Mouse (Mus musculus) MEL (cell line): ENCODE measurements around the gene Ier3. TPM values are rescaled to one million over a fixed set of nuclear protein-coding genes. Genes with fewer than 3 reads are reported as not detected.

Source experiments
- DNase-seq: peaks from one replicate; pipeline ENCODE4 v3.0.0; 2011; ENCODE audit warnings: low read depth, low spot score
- H3K27ac ChIP-seq: 2 replicates; pipeline ENCODE4 v1.5.1; 2012; ENCODE audit warnings: low read depth, mild to moderate bottlenecking, control low read depth, low read length, moderate library complexity; ENCODE audit not compliant: control insufficient read depth
- H3K27me3 ChIP-seq, 2 experiments: fragments of 150-350 bp in 1 of 2; sonication (generic) in 1 of 2; 2 replicates each; pipeline ENCODE4 v1.6.1; 2012; ENCODE audit warnings: low read length in 2 of 2, mild to moderate bottlenecking in 2 of 2, improper control_type of control experiment in 1 of 2, moderate library complexity in 1 of 2; ENCODE audit not compliant: insufficient read depth in 2 of 2, control insufficient read depth in 1 of 2
- H3K36me3 ChIP-seq, 2 experiments: 2 replicates each; pipeline ENCODE4 v1.6.1; 2012 to 2014; ENCODE audit warnings: low read length in 2 of 2, improper control_type of control experiment in 1 of 2, inconsistent platforms in 1 of 2, mild to moderate bottlenecking in 1 of 2; ENCODE audit not compliant: insufficient read depth in 2 of 2, control insufficient read depth in 1 of 2
- H3K4me1 ChIP-seq, 2 experiments: fragments of 150-350 bp in 1 of 2; sonication (generic) in 1 of 2; 2 replicates each; pipeline ENCODE4 v1.6.1; 2012; ENCODE audit warnings: low read length in 2 of 2, improper control_type of control experiment in 1 of 2, mild to moderate bottlenecking in 1 of 2; ENCODE audit not compliant: insufficient read depth in 2 of 2, control insufficient read depth in 1 of 2
- H3K4me3 ChIP-seq, 2 experiments: fragments of 150-350 bp in 1 of 2; sonication (generic) in 1 of 2; 2 replicates each; pipeline ENCODE4 v1.5.1; 2012; ENCODE audit warnings: low read depth in 2 of 2, low read length in 2 of 2, mild to moderate bottlenecking in 2 of 2, moderate library complexity in 2 of 2, control low read depth in 1 of 2, improper control_type of control experiment in 1 of 2; ENCODE audit not compliant: control insufficient read depth in 1 of 2, insufficient read depth in 1 of 2
- H3K79me2 ChIP-seq: 2 replicates; pipeline ENCODE4 v1.6.1; 2012; ENCODE audit warnings: mild to moderate bottlenecking, low read length, moderate library complexity; ENCODE audit not compliant: control insufficient read depth, poor library complexity, insufficient read depth
- H3K9ac ChIP-seq: 2 replicates; pipeline ENCODE4 v1.6.1; 2012; ENCODE audit warnings: low read depth, mild to moderate bottlenecking, control low read depth, low read length, moderate library complexity; ENCODE audit not compliant: control insufficient read depth, poor library complexity, severe bottlenecking
- H3K9me3 ChIP-seq: fragments of 150-350 bp; sonication (generic); replicated peaks from 2 replicates; pipeline ENCODE4 v1.6.1; 2012; ENCODE audit warnings: mild to moderate bottlenecking, low read length, improper control_type of control experiment, moderate library complexity; ENCODE audit not compliant: insufficient read depth
- BHLHE40 ChIP-seq: IDR thresholded peaks from 2 replicates; pipeline ENCODE4 v1.6.1; 2012; ENCODE audit warnings: low read depth, mild to moderate bottlenecking, inconsistent platforms, low read length, improper control_type of control experiment, borderline replicate concordance
- CHD1 ChIP-seq: IDR thresholded peaks from 2 replicates; pipeline ENCODE4 v1.6.1; 2012; ENCODE audit warnings: low read depth, mild to moderate bottlenecking, inconsistent platforms, low read length, improper control_type of control experiment
- CTCF ChIP-seq, 3 experiments: IDR thresholded peaks in 2 of 3; conservative IDR thresholded peaks in 1 of 3; 2 replicates each; pipeline ENCODE4 v1.5.1; 2011 to 2012; ENCODE audit warnings: low read length in 3 of 3, low read depth in 2 of 3, mild to moderate bottlenecking in 2 of 3, improper control_type of control experiment in 1 of 3, inconsistent platforms in 1 of 3, mixed read lengths in 1 of 3, moderate library complexity in 1 of 3; ENCODE audit not compliant: control insufficient read depth in 1 of 3, insufficient read depth in 1 of 3, poor library complexity in 1 of 3, severe bottlenecking in 1 of 3
- ELF1 ChIP-seq: IDR thresholded peaks from 2 replicates; pipeline ENCODE4 v1.6.1; 2014; ENCODE audit warnings: low read depth, mild to moderate bottlenecking, inconsistent platforms, low read length, improper control_type of control experiment, moderate library complexity
- GABPA ChIP-seq: IDR thresholded peaks from 2 replicates; pipeline ENCODE4 v1.6.1; 2012; ENCODE audit warnings: low read depth, mild to moderate bottlenecking, inconsistent platforms, low read length, improper control_type of control experiment, moderate library complexity
- HCFC1 ChIP-seq: IDR thresholded peaks from 2 replicates; pipeline ENCODE4 v1.6.1; 2012; ENCODE audit warnings: low read depth, mild to moderate bottlenecking, inconsistent platforms, low read length, improper control_type of control experiment, moderate library complexity
- JUND ChIP-seq: IDR thresholded peaks from 2 replicates; pipeline ENCODE4 v1.6.1; 2011; ENCODE audit warnings: low read depth, mild to moderate bottlenecking, improper control_type of control experiment, low read length
- KAT2A ChIP-seq: conservative IDR thresholded peaks from 2 replicates; pipeline ENCODE4 v1.6.1; 2012; ENCODE audit warnings: low read depth, low read length, improper control_type of control experiment, inconsistent platforms
- MAX ChIP-seq: IDR thresholded peaks from 2 replicates; pipeline ENCODE4 v1.6.1; 2011; ENCODE audit warnings: low read length, improper control_type of control experiment
- MYB ChIP-seq: IDR thresholded peaks from 2 replicates; pipeline ENCODE4 v1.6.1; 2011; ENCODE audit warnings: mild to moderate bottlenecking, low read depth, low read length, improper control_type of control experiment
- NELFE ChIP-seq: IDR thresholded peaks from 2 replicates; pipeline ENCODE4 v1.6.1; 2011; ENCODE audit warnings: low read depth, low read length, improper control_type of control experiment
- NRF1 ChIP-seq: IDR thresholded peaks from 2 replicates; pipeline ENCODE4 v1.6.1; 2014; ENCODE audit warnings: low read depth, mild to moderate bottlenecking, inconsistent platforms, low read length, improper control_type of control experiment, moderate library complexity; ENCODE audit not compliant: poor library complexity, insufficient read depth, severe bottlenecking
- POLR2A ChIP-seq, 2 experiments: IDR thresholded peaks; 2 replicates each; pipeline ENCODE4 v1.6.1; 2011 to 2012; ENCODE audit warnings: low read length in 2 of 2, mild to moderate bottlenecking in 2 of 2, control low read depth in 1 of 2, improper control_type of control experiment in 1 of 2, low read depth in 1 of 2, moderate library complexity in 1 of 2; ENCODE audit not compliant: control insufficient read depth in 1 of 2, insufficient read depth in 1 of 2, poor library complexity in 1 of 2
- RAD21 ChIP-seq: IDR thresholded peaks from 2 replicates; pipeline ENCODE4 v1.6.1; 2011; ENCODE audit warnings: mild to moderate bottlenecking, low read depth, low read length, improper control_type of control experiment
- RCOR1 ChIP-seq: IDR thresholded peaks from 2 replicates; pipeline ENCODE4 v1.6.1; 2012; ENCODE audit warnings: low read depth, mild to moderate bottlenecking, inconsistent platforms, low read length, improper control_type of control experiment
- SIN3A ChIP-seq: IDR thresholded peaks from 2 replicates; pipeline ENCODE4 v1.6.1; 2012; ENCODE audit warnings: low read length, improper control_type of control experiment, inconsistent platforms
- TBP ChIP-seq: IDR thresholded peaks from 2 replicates; pipeline ENCODE4 v1.8.0; 2011; ENCODE audit warnings: low read depth, low read length, improper control_type of control experiment
- TCF12 ChIP-seq: IDR thresholded peaks from 2 replicates; pipeline ENCODE4 v1.6.1; 2014; ENCODE audit warnings: low read depth, mild to moderate bottlenecking, inconsistent platforms, low read length, improper control_type of control experiment, moderate library complexity
- UBTF ChIP-seq: IDR thresholded peaks from 2 replicates; pipeline ENCODE4 v1.6.1; 2012; ENCODE audit warnings: low read depth, mild to moderate bottlenecking, inconsistent platforms, low read length, improper control_type of control experiment, moderate library complexity, borderline replicate concordance; ENCODE audit not compliant: insufficient read depth
- USF1 ChIP-seq: IDR thresholded peaks from 2 replicates; pipeline ENCODE4 v1.6.1; 2014; ENCODE audit warnings: low read depth, mild to moderate bottlenecking, inconsistent platforms, low read length, improper control_type of control experiment, moderate library complexity
- USF2 ChIP-seq, 2 experiments: IDR thresholded peaks; 2 replicates each; pipeline ENCODE4 v1.6.1; 2011 to 2012; ENCODE audit warnings: improper control_type of control experiment in 2 of 2, low read length in 2 of 2, borderline replicate concordance in 1 of 2, inconsistent platforms in 1 of 2, low read depth in 1 of 2, mild to moderate bottlenecking in 1 of 2; ENCODE audit not compliant: insufficient read depth in 1 of 2
- ZC3H11A ChIP-seq: IDR thresholded peaks from 2 replicates; pipeline ENCODE4 v1.6.1; 2012; ENCODE audit warnings: low read depth, mild to moderate bottlenecking, inconsistent platforms, low read length, improper control_type of control experiment
- ZKSCAN1 ChIP-seq: IDR thresholded peaks from 2 replicates; pipeline ENCODE4 v1.6.1; 2012; ENCODE audit warnings: low read depth, mild to moderate bottlenecking, inconsistent platforms, low read length, improper control_type of control experiment, moderate library complexity
- ZNF384 ChIP-seq: IDR thresholded peaks from 2 replicates; pipeline ENCODE4 v1.6.1; 2012; ENCODE audit warnings: low read depth, mild to moderate bottlenecking, inconsistent platforms, low read length, improper control_type of control experiment
- polyA plus RNA-seq, 2 experiments: library from polyadenylated mRNA; stranded (reverse) in 1 of 2; unstranded in 1 of 2; fragments of >175 nt in 1 of 2; fragments of >200 nt in 1 of 2; gene quantifications; 2 replicates each; pipeline versions ENCODE4 v1.2.1 to v1.2.4; 2012; ENCODE audit warnings: low replicate concordance in 2 of 2, low read depth in 1 of 2; ENCODE audit not compliant: insufficient read length in 2 of 2, insufficient read depth in 1 of 2, missing spikeins in 1 of 2
- total RNA-seq: library from RNA; depleted of rRNA; stranded (reverse); fragments of 300-350 nt; gene quantifications from 2 replicates; pipeline ENCODE4 v1.2.3, GENCODE M21; 2012

Gene Ier3
- total and polyA plus RNA-seq, 3 experiments: 5.5 to 12.2 TPM; not detected in 1

GRCm38 (mm10) chr17:35803858-35804399 is 17.6 kb upstream of the Ier3 start:
- Histone ChIP-seq H3K9me3 (no peaks in the 10 kb centered on the region), H3K79me2 (no peaks in the 10 kb centered on the region), H3K4me1 (peaks cover 5 to 8% of the 10 kb centered on the region in 2 experiments; a peak in 3 of 4 replicates), H3K4me3 (no peak overlapping the region), H3K27me3 (no peaks in the 10 kb centered on the region), H3K27ac (no peak overlapping the region), H3K9ac (no peak overlapping the region), H3K36me3 (no peaks in the 10 kb centered on the region)
- TF ChIP-seq USF1: no peak
- no peak for TF ChIP-seq ZNF384
- TF ChIP-seq USF2 (IDR thresholded peaks at IDR 0.05; ENCODE audit: borderline replicate concordance in 1 of 2, insufficient read depth in 1 of 2, low read depth in 1 of 2, low read length in 2 of 2): no peak
- no peak for TF ChIP-seq ZKSCAN1
- TF ChIP-seq GABPA: no peak
- no peak for TF ChIP-seq KAT2A
- TF ChIP-seq CHD1: no peak
- TF ChIP-seq ZC3H11A: no peak
- no peak for TF ChIP-seq RCOR1
- TF ChIP-seq JUND: no peak
- no peak for DNase-seq

GRCm38 (mm10) chr17:35808073-35808472 is 13.4 kb upstream of the Ier3 start:
- H3K9ac ChIP-seq: no peak overlapping the region
- no peaks in the 10 kb centered on the region for H3K9me3 ChIP-seq
- peaks cover 9 to 18% of the 10 kb centered on the region in 2 experiments; a peak in 3 of 4 replicates for H3K4me1 ChIP-seq
- peaks cover 0 to 3% of the 10 kb centered on the region in 2 experiments; a peak in 1 of 4 replicates for H3K36me3 ChIP-seq
- no peak for DNase-seq
- no peak overlapping the region for H3K4me3 ChIP-seq
- no peaks in the 10 kb centered on the region for H3K27me3 ChIP-seq
- TF ChIP-seq TCF12: no peak
- TF ChIP-seq BHLHE40: peak; percentile 31; the same call in 1 of the 2 replicates
- peak; percentile 36; the same call in 1 of the 2 replicates for TF ChIP-seq MAX
- TF ChIP-seq, all 39 proteins: peak for 2
- H3K27ac ChIP-seq: no peak overlapping the region
- no peaks in the 10 kb centered on the region for H3K79me2 ChIP-seq

GRCm38 (mm10) chr17:35809395-35809794 is 12.1 kb upstream of the Ier3 start:
- Histone ChIP-seq H3K79me2 (no peaks in the 10 kb centered on the region), H3K4me3 (no peak overlapping the region), H3K27ac (no peak overlapping the region), H3K9ac (no peak overlapping the region), H3K27me3 (no peaks in the 10 kb centered on the region), H3K36me3 (peaks cover 0 to 13% of the 10 kb centered on the region in 2 experiments; a peak in 2 of 4 replicates), H3K9me3 (no peaks in the 10 kb centered on the region), H3K4me1 (peaks cover 12 to 30% of the 10 kb centered on the region in 2 experiments)
- DNase-seq: no peak
- TF ChIP-seq BHLHE40: no peak
- TF ChIP-seq ZNF384: no peak
- TF ChIP-seq TBP: no peak
- no peak for TF ChIP-seq POLR2A (IDR thresholded peaks at IDR 0.05; ENCODE audit: control insufficient read depth in 1 of 2, insufficient read depth in 1 of 2, low read depth in 1 of 2, low read length in 2 of 2, poor library complexity in 1 of 2)
- TF ChIP-seq UBTF: no peak
- TF ChIP-seq MYB: no peak
- no peak for TF ChIP-seq HCFC1
- TF ChIP-seq NRF1: no peak
- TF ChIP-seq CTCF (IDR thresholded peaks at IDR 0.05 in 2 of 3, conservative IDR thresholded peaks at IDR 0.05 in 1 of 3; ENCODE audit: control insufficient read depth in 1 of 3, insufficient read depth in 1 of 3, low read depth in 2 of 3, low read length in 3 of 3, poor library complexity in 1 of 3, severe bottlenecking in 1 of 3): no peak
- TF ChIP-seq SIN3A: no peak
- TF ChIP-seq NELFE: no peak
- TF ChIP-seq USF2 (IDR thresholded peaks at IDR 0.05; ENCODE audit: borderline replicate concordance in 1 of 2, insufficient read depth in 1 of 2, low read depth in 1 of 2, low read length in 2 of 2): no peak
- no peak for TF ChIP-seq ELF1
- no peak for TF ChIP-seq RAD21
- no peak for TF ChIP-seq TCF12
